Mouse (Mus musculus) bone marrow, adult 2 months (tissue): ENCODE data around the gene Nnat. TPM values are rescaled to one million over a fixed set of nuclear protein-coding genes. Genes with fewer than 3 reads are reported as not detected.

ENCODE experiments used
- H3K27ac ChIP-seq: fragments of 200-500 bp; 2 replicates; pipeline ENCODE4 v1.5.1; 2012; ENCODE audit warnings: low read depth, mild to moderate bottlenecking, control low read depth, inconsistent platforms, low read length; ENCODE audit not compliant: control insufficient read depth, poor library complexity, insufficient read depth
- H3K4me1 ChIP-seq: fragments of 200-500 bp; 2 replicates; pipeline ENCODE4 v1.6.1; 2011; ENCODE audit warnings: low read length; ENCODE audit not compliant: control insufficient read depth, insufficient read depth
- H3K4me3 ChIP-seq: fragments of 200-500 bp; replicated peaks from 2 replicates; pipeline ENCODE3; 2011; ENCODE audit warnings: mild to moderate bottlenecking, low read depth, low read length, control low read depth; ENCODE audit not compliant: control insufficient read depth
- CTCF ChIP-seq: fragments of 200-500 bp; IDR thresholded peaks from 2 replicates; pipeline ENCODE4 v1.5.1; 2011; ENCODE audit warnings: low read length, control low read depth; ENCODE audit not compliant: control insufficient read depth, insufficient read depth
- POLR2A ChIP-seq: fragments of 200-500 bp; IDR thresholded peaks from 2 replicates; pipeline ENCODE4 v1.6.1; 2011; ENCODE audit warnings: low read depth, mild to moderate bottlenecking, control low read depth, low read length, borderline replicate concordance; ENCODE audit not compliant: control insufficient read depth
- WGBS: fragments of 180-500 bp; shearing (Covaris S2); methylation state at CpG from one replicate; pipeline ENCODE4 v1.1.7; 2018; 5-methylcytosine and 5-hydroxymethylcytosine counted together
- polyA plus RNA-seq: library from polyadenylated mRNA; stranded (reverse); fragments of >200 nt; gene quantifications from 2 replicates; pipeline ENCODE4 v1.2.4, GENCODE M21; 2011; ENCODE audit warnings: low replicate concordance; ENCODE audit not compliant: missing spikeins, insufficient read depth, insufficient read length

Nnat gene
- polyA plus RNA-seq, result 1.7 TPM in 1 of 2 replicates, not detected in the other

GRCm38 (mm10) chr2:157559858-157560257 lies at the start of gene Nnat:
Gene Nnat, plus strand, starts transcription at chr2:157560078.
- H3K27ac ChIP-seq, result no peak within 1 kb of the TSS
- no peak within 1 kb of the TSS for H3K4me3 ChIP-seq
- TF ChIP-seq CTCF (no peak), POLR2A (no peak)
- H3K4me1 ChIP-seq, result no peaks in the 10 kb centered on the region; the same call in 1 of the 2 replicates
- WGBS, result 58% methylated on average over 27 of the region's 27 CpGs

- no peak overlapping the region for H3K27ac ChIP-seq
- 82% methylated on average over 9 of the region's 9 CpGs for WGBS
- no peaks in the 10 kb centered on the region for H3K4me1 ChIP-seq
Measured at GRCm38 (mm10) chr2:157512859-157513258, 47.0 kb upstream of the Nnat start.

GRCm38 (mm10) chr2:157513737-157514208 lies 46.1 kb upstream of the Nnat start:
- WGBS, result 43% methylated on average over 9 of the region's 9 CpGs
- Histone ChIP-seq H3K4me3 (no peak overlapping the region), H3K4me1 (no peaks in the 10 kb centered on the region), H3K27ac (no peak overlapping the region)
- TF ChIP-seq CTCF (no peak), POLR2A (no peak)

More at GRCm38 (mm10) chr2:157512859-157513258, 47.0 kb upstream of the Nnat start:
- TF ChIP-seq CTCF (no peak), POLR2A (no peak)
- no peak overlapping the region for H3K4me3 ChIP-seq

GRCm38 (mm10) chr2:157514353-157514752 lies 45.5 kb upstream of the Nnat start:
- Histone ChIP-seq H3K4me1 (no peaks in the 10 kb centered on the region), H3K4me3 (no peak overlapping the region), H3K27ac (no peak overlapping the region)
- WGBS, result 63% methylated on average over 4 of the region's 4 CpGs
- no peak for TF ChIP-seq CTCF
- TF ChIP-seq POLR2A, result no peak

- no peak overlapping the region for H3K4me3 ChIP-seq
- TF ChIP-seq CTCF, result no peak
- H3K27ac ChIP-seq, result no peak overlapping the region
- H3K4me1 ChIP-seq, result no peaks in the 10 kb centered on the region
- 70% methylated on average over 6 of the region's 6 CpGs for WGBS
Measured at GRCm38 (mm10) chr2:157517526-157517925, 42.4 kb upstream of the Nnat start.

GRCm38 (mm10) chr2:157518451-157518850 lies 41.4 kb upstream of the Nnat start:
- H3K27ac ChIP-seq, result no peak overlapping the region
- WGBS, result 65% methylated on average over 7 of the region's 7 CpGs
- no peak for TF ChIP-seq POLR2A
- no peak for TF ChIP-seq CTCF

GRCm38 (mm10) chr2:157519452-157519851 lies 40.4 kb upstream of the Nnat start:
- H3K27ac ChIP-seq, result no peak overlapping the region
- 77% methylated on average over 6 of the region's 6 CpGs for WGBS
- H3K4me3 ChIP-seq, result no peak overlapping the region
- H3K4me1 ChIP-seq, result no peaks in the 10 kb centered on the region
- TF ChIP-seq CTCF (no peak), POLR2A (no peak)

More at GRCm38 (mm10) chr2:157518451-157518850, 41.4 kb upstream of the Nnat start:
- H3K4me3 ChIP-seq, result no peak overlapping the region
- H3K4me1 ChIP-seq, result no peaks in the 10 kb centered on the region

- Histone ChIP-seq H3K27ac (no peak overlapping the region), H3K4me1 (no peaks in the 10 kb centered on the region), H3K4me3 (no peak overlapping the region)
- WGBS, result 57% methylated on average over 5 of the region's 5 CpGs
- TF ChIP-seq POLR2A (no peak), CTCF (no peak)
Measured at GRCm38 (mm10) chr2:157520496-157520895, 39.4 kb upstream of the Nnat start.

- no peaks in the 10 kb centered on the region for H3K4me1 ChIP-seq
- no peak for TF ChIP-seq CTCF
- no peak for TF ChIP-seq POLR2A
- H3K27ac ChIP-seq, result no peak overlapping the region
- WGBS, result 57% methylated on average over 3 of the region's 3 CpGs
- no peak overlapping the region for H3K4me3 ChIP-seq
Measured at GRCm38 (mm10) chr2:157522556-157522955, 37.3 kb upstream of the Nnat start.
